Mouse (Mus musculus) cerebral cortex, adult 2 months (tissue): ENCODE results near the gene Kat6b.

ENCODE experiments used
- WGBS: fragments of 180-500 bp; shearing (Covaris S2); methylation state at CpG from one replicate; pipeline ENCODE4 v1.1.7; 2018; 5-methylcytosine and 5-hydroxymethylcytosine counted together

Kat6b gene

DNA sequence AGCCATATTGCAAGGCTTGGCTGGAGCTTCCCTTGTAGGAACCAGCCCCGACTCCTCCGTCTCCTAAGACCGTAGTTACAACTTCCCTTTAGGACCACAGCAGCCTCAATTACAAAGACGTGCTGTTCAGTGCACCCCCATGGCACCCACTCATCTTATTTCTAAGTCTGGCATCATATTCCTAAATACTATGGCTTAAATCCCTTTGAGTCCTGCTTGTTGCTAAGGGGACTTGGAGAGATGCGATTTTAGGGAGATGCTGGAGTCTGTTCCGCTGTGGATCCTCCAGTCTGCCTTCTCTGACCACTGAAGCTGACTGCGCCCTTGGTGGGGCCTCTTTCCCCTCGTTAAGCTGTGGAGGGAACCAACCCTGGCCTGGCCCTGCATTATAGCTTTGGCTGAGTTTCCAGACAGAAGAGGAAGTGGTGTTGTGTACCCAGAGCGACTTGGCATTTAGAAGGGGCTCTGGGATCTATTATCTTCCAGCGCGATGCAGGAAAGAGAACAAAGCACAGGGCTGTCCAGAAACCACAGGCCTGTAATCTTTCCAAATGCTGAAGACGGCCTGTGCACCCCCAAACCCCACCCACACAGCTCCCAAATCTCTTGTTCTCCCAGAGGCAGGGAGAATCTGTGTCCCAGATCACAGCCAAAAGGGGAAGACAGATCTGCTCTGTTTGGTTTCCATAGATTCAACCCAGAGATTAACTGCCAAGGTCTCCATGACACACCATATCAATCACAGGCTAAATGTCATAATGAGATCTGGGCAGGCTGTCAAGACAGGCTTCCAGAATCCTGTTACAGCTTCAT, 225.7 kb downstream of the Kat6b start:
- WGBS = 31% methylated on average over 12 of the region's 12 CpGs

DNA sequence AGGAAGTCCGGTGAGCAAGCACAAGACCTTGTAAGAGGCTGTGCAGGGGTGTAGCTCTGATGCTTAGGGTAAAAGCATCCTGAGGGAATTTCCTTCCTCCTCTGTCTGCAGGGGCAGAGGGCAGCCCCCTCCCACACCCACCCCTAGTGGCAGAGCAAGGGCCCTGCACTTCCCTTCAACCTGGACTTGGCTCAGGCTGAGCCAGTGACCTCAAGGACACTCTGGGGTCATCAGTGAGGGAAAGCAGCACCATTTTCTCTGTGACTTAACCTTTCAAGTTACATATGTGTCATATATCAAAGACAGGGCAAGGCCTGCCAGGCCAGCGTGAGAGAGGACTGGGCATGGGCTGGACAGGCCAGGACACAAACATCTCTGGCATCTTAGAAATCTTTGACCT, 228.3 kb downstream of the Kat6b start:
- WGBS = 91% methylated on average over 2 of the region's 2 CpGs

DNA sequence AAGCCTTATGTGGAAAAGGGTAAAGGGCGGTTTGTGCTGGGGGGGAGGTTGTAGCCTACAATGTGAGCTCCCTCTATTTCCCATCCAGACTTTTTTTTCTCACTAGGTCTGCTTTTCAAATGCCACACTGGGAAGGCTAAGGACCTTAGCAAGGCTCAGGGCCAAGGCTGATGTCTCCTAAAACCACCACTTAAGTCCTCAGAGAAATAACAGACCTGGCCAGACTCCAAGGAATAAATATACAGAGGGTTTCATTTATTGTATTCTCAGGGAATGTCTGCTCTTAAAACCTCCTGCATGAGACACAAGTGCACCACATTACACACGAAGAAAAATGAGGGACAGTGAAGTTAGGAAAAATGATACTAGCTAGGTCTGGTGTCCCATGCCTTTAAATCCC, 230.0 kb downstream of the Kat6b start:
- 78% methylated on average over 2 of the region's 2 CpGs for WGBS

DNA sequence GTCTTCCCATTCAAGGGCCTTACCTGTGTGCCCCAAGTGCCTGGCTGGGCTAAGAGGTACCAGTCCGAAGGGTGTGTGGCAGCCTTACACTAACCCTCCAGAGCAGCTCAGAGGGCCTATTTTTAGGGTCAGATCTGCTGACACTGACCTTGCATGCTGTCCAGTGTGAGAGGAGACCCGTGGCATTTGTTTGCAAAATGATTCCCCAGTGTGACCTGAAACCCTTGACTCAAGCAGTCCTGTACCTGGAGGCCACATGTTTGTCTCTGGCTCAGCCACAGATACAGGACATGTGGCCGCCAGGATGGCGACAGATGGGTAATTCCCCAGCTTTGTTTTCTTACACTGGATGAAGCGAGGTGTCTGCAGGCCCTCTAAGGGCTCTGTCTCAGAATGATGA, 233.3 kb downstream of the Kat6b start, which contains the start of gene Dupd1:
TSS of gene Dupd1 (minus strand) at position 91 of the 400 bp plus-strand sequence.
- 89% methylated on average over 5 of the region's 5 CpGs for WGBS

DNA sequence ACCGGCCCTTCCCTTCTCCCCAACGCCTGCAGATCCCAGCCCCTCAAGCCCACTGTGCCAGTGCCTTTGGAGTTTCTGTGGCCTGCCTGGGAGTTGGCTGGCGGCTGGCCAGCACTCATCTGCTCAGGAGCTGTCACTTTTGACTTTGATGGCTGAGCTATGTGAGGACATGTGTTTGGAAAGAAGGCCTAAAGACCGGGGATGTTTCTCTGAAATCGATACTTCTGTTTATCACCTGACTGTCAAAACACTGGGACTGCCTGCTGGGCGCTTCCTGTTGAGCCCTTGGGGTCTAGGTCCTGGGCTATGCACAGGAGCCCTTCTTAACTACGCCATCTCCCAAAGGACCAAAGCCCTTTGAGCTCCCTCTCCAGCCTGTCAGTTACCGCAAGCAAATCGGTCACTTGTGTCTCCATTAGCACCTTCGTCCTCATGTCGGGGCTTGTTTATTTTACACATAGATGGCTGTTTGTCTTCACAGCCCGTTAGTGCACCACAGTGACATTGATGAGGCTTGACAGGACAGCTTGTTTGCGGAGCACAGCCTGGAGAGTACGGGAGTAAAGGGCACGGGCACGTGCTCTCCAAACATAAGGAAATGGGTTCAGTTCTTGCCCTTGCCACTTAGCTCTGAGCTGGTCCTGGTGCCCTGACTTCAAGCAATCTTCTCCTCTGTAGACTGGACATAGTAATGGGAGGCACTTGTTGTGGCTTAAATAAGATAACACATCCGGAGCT, 238.6 kb downstream of the Kat6b start:
- WGBS = 73% methylated on average over 17 of the region's 17 CpGs

DNA sequence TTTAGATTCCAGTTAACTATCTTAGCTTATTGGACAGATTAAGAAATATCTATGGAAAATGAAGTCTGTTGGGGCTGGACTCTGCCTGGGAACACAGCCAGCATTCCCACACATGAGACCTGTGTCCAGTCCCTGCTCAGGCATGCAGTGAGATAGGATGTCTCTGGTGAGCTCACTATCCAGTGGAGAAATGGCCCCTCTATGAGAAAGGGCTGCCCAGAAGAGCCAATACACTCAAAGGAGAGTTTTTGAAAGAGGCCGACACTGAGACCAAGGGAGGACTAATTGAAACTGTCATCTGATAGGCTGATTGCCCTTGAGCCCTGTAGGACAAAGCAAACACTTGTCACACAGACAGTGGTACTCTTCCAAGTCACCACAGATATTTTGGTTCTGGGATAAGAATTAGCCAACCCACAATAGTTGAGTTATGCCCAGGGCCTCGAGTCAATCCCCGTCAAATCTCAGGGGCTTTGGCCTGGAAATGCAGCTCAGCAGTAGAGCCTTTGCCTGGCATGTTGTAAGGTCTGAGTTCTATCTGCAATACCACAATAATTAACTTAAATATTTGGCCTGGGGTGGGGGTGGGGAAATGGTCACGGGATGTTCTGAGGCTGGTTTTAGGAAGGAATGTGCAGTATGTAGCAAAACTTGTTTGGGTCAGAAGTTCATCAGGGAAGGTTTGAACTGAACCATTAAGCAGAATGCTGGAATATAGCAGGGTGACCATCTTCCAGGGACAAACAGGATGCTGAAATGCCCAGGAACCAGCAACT, 239.4 kb downstream of the Kat6b start:
- WGBS = 93% methylated on average over 4 of the region's 4 CpGs
